Mouse (Mus musculus) embryonic facial prominence, embryonic 15.5 days (tissue): ENCODE results near the gene Crebl2. TPM values are rescaled to one million over a fixed set of nuclear protein-coding genes. Genes with fewer than 3 reads are reported as not detected.

Source experiments
- ATAC-seq: fragments of 200-750 bp; cut with Nextera tagmentation; 2 replicates; pipeline ENCODE4 v1.8.0; 2017; ENCODE audit warnings: low read depth, moderate TSS enrichment; ENCODE audit not compliant: insufficient number of reproducible peaks, low FRiP score, low TSS enrichment
- H3K27ac ChIP-seq: fragments of 300-500 bp; sonication (generic); replicated peaks from 2 replicates; pipeline ENCODE4 v1.5.1; 2015; ENCODE audit warnings: mild to moderate bottlenecking, inconsistent platforms
- H3K27me3 ChIP-seq: fragments of 300-500 bp; sonication (generic); 2 replicates; pipeline ENCODE4 v1.6.1; 2015; ENCODE audit warnings: inconsistent platforms
- H3K36me3 ChIP-seq: fragments of 300-500 bp; sonication (generic); 2 replicates; pipeline ENCODE4 v1.6.1; 2015; ENCODE audit warnings: mild to moderate bottlenecking, inconsistent platforms
- H3K4me1 ChIP-seq: fragments of 300-500 bp; sonication (generic); 2 replicates; pipeline ENCODE4 v1.6.1; 2015; ENCODE audit warnings: inconsistent platforms
- H3K4me2 ChIP-seq: fragments of 300-500 bp; sonication (generic); replicated peaks from 2 replicates; pipeline ENCODE4 v1.6.1; 2015; ENCODE audit warnings: mild to moderate bottlenecking, inconsistent platforms
- H3K4me3 ChIP-seq: fragments of 300-500 bp; sonication (generic); replicated peaks from 2 replicates; pipeline ENCODE4 v1.5.1; 2015; ENCODE audit warnings: mild to moderate bottlenecking, inconsistent platforms
- H3K9ac ChIP-seq: fragments of 300-500 bp; sonication (generic); 2 replicates; pipeline ENCODE4 v1.6.1; 2015; ENCODE audit warnings: inconsistent platforms
- H3K9me3 ChIP-seq: fragments of 300-500 bp; sonication (generic); replicated peaks from 2 replicates; pipeline ENCODE4 v1.6.1; 2016; ENCODE audit warnings: inconsistent platforms
- WGBS: fragments of 180-500 bp; shearing (Covaris S2); methylation state at CpG from one replicate; pipeline ENCODE4 v1.1.7; 2015; 5-methylcytosine and 5-hydroxymethylcytosine counted together
- polyA plus RNA-seq: library from polyadenylated mRNA; unstranded; fragments of >200 nt; fragmentation: Nextera tagmentation; extraction: Ambion mirVana; gene quantifications from 2 replicates; pipeline ENCODE4 v1.2.1, GENCODE M21; 2015

Crebl2 gene
- 3.4 TPM in 2 replicates for polyA plus RNA-seq

DNA sequence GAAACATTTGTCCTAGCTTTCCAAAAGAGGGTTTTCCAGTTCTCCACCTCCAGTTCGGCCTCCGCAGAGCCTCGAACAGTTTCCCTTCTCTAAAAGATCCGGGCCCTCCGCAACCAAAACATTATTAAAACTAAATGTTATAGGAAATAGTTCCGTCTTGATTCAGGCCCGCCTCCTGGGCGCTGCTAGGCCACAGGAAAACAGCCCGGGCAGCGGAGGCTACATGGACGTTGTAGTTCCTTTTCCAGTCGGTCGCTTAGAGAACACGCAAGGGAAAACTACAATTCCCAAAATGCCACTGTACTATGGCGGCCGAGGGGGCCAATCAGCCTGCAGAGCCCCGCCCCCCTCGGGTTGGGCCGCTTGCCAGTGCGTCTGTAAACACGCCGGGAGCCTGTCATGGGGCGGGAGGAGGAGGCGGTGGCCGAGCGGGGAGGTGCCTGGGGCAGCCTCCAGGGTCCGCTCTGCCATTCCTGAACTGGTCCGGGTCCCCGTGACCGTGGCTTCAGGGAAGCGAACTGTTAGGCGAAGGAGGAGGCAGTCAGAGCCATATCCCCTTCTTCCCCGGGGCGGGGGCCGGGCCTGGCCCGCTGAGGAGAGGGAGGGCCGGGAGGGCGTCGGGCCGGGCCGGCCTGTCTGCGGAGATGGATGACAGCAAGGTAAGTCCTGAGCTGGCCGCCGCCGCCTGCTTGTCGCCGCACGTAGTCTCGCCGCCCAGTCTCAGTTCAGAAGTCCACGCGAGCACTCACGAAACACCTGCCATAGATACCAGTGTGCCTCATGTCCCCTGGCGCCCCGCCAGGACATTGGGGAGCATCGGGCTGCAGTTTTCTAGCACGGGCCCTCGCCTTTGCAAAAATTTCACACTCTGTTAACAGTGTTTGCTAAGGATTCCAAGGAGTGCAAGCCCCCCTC, at the start of gene Crebl2:
Gene Crebl2 (plus strand): TSS at position 369 of the 915 bp plus-strand sequence.
- peak within 1 kb of the TSS; percentile 54 for H3K9ac ChIP-seq
- peak within 1 kb of the TSS; percentile 96 for H3K27ac ChIP-seq
- peak within 1 kb of the TSS; percentile 76 for H3K4me3 ChIP-seq
- WGBS = under 1% methylated on average over 56 of the region's 58 CpGs
- peak within 1 kb of the TSS; percentile 78 for H3K4me2 ChIP-seq
- H3K4me1 ChIP-seq = peaks cover 12% of the 10 kb centered on the region
- H3K36me3 ChIP-seq = no peaks in the 10 kb centered on the region
- ATAC-seq = peak; percentile 97
- no peaks in the 10 kb centered on the region for H3K27me3 ChIP-seq
- no peaks in the 10 kb centered on the region for H3K9me3 ChIP-seq

GRCm38 (mm10) chr6:134781494-134781913, 48.5 kb upstream of the Crebl2 start:
- Histone ChIP-seq H3K4me1 (no peaks in the 10 kb centered on the region), H3K36me3 (no peaks in the 10 kb centered on the region), H3K4me2 (no peak overlapping the region), H3K9ac (no peak overlapping the region), H3K4me3 (no peak overlapping the region), H3K9me3 (no peaks in the 10 kb centered on the region), H3K27me3 (no peaks in the 10 kb centered on the region), H3K27ac (no peak overlapping the region)
- no peak for ATAC-seq
- 89% methylated on average over 7 of the region's 7 CpGs for WGBS

- Histone ChIP-seq H3K27me3 (no peaks in the 10 kb centered on the region), H3K9ac (no peak overlapping the region), H3K4me3 (no peak overlapping the region), H3K4me1 (no peaks in the 10 kb centered on the region), H3K9me3 (no peaks in the 10 kb centered on the region), H3K36me3 (no peaks in the 10 kb centered on the region), H3K27ac (no peak overlapping the region), H3K4me2 (no peak overlapping the region)
- no peak for ATAC-seq
- 88% methylated on average over 7 of the region's 7 CpGs for WGBS
Observed at GRCm38 (mm10) chr6:134782900-134783299, 47.1 kb upstream of the Crebl2 start.

DNA sequence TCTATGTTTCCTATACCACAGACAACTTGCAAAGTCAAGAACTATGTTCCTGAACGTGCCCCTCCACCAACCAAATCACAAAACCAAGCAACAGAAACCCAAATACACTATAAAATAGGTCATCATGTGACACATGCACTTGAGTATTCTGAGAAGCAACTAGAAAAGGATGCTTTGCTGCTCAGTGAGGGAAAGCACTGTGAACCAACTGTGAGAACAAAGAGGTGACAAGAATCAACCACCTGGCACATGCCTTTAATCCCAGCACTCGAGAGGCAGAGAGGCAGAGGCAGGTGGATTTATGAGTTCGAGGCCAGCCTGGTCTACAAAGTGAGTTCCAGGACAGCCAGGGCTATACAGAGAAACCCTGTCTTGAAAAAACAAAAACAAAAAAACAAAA, 43.5 kb upstream of the Crebl2 start:
- H3K9me3 ChIP-seq = no peaks in the 10 kb centered on the region

DNA sequence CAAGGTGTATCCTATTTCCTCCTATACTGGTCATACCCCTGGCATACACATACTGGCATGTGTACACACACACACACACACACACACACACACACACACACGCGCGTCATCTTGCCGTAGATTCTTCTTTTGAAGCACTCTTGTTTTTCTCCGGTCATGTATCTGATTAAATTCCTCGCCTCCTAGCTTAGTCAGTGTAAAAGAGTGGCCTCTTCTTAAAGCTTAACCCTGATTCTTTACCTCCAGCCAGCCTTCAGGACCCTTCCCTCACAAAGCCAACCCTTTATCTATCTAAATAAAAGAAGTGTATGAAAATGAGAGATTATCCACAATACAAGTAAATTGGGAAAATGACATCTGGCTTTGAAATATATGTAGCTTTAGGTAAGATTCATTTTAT, 40.9 kb upstream of the Crebl2 start:
- no peak overlapping the region for H3K4me2 ChIP-seq
- H3K27ac ChIP-seq = no peak overlapping the region
- no peaks in the 10 kb centered on the region for H3K9me3 ChIP-seq
- no peak overlapping the region for H3K4me3 ChIP-seq
- 64% methylated on average over 6 of the region's 6 CpGs for WGBS
- H3K4me1 ChIP-seq = peaks cover 12% of the 10 kb centered on the region
- H3K27me3 ChIP-seq = no peaks in the 10 kb centered on the region
- no peak for ATAC-seq
- no peak overlapping the region for H3K9ac ChIP-seq
- H3K36me3 ChIP-seq = no peaks in the 10 kb centered on the region

More for the DNA sequence above, 43.5 kb upstream of the Crebl2 start:
- Histone ChIP-seq H3K9ac (no peak overlapping the region), H3K27me3 (no peaks in the 10 kb centered on the region), H3K4me3 (no peak overlapping the region), H3K27ac (no peak overlapping the region), H3K4me2 (no peak overlapping the region), H3K36me3 (no peaks in the 10 kb centered on the region), H3K4me1 (peaks cover 8% of the 10 kb centered on the region)
- ATAC-seq = no peak
- 74% methylated on average over 3 of the region's 3 CpGs for WGBS

GRCm38 (mm10) chr6:134791251-134792118, 38.5 kb upstream of the Crebl2 start:
- no peak for ATAC-seq
- WGBS = 1% methylated on average over 46 of the region's 46 CpGs
- peak overlapping the region; percentile 79 for H3K4me3 ChIP-seq

DNA sequence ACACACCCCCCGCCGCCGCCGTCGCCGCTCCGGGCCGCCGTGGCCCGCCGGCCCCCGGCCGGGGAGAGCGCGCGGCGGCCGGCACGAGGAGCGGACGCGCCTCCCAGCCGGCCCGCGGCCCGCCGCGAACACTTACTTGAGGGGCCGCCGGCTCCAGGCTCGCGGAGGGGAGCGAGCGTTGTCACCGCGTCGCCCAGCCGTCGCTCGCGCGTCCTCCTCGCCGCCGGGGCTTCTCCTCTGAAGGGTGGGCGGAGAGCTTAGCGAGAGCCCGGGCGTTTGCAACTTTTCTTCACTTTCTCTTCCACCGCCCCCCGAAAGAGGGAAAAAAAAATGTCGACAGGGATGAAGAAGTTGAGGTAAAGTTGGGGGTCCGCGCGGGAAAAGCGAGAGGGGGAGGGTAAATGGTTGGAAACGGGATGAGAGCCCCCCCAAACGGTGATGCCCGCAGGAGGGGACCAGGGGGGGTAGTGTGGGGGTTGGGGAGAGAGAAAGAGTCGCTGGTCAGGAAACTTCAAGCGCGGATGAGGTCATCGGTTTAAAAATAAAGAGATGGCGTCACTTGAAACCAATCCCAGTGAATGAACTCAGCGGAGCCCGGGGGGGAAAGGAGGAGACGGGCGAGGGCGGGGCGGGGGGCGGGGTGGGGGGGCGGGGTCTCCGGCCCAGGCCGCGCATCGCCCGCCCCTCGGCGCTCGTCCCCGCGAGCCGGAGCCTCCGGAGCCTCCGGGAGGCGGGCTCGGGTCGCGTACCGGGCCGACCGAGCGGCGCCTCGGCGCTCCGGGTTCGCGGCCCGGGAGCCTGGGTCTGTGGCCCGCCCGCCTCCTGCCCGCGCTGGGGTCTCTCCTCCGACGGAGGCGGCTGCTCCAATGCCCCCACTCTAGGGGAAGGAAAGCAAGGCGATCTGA, 37.6 kb upstream of the Crebl2 start, which contains the start of gene Dusp16:
Gene Dusp16 (minus strand): TSS at position 485 of the 905 bp plus-strand sequence.
- H3K9ac ChIP-seq = peak within 1 kb of the TSS; percentile 94
- H3K4me2 ChIP-seq = peak within 1 kb of the TSS; percentile 54
- peak within 1 kb of the TSS; percentile 98 for H3K27ac ChIP-seq
- peak; percentile 87 for ATAC-seq
- no peaks in the 10 kb centered on the region for H3K27me3 ChIP-seq
- H3K4me3 ChIP-seq = peak within 1 kb of the TSS; percentile 79
- H3K36me3 ChIP-seq = no peaks in the 10 kb centered on the region
- WGBS = under 1% methylated on average over 89 of the region's 108 CpGs
- H3K9me3 ChIP-seq = no peaks in the 10 kb centered on the region
- peaks cover 13% of the 10 kb centered on the region for H3K4me1 ChIP-seq

More at GRCm38 (mm10) chr6:134791251-134792118, 38.5 kb upstream of the Crebl2 start:
- H3K4me2 ChIP-seq = peak overlapping the region; percentile 54
- H3K9me3 ChIP-seq = no peaks in the 10 kb centered on the region
- H3K27ac ChIP-seq = peak overlapping the region; percentile 98
- H3K36me3 ChIP-seq = no peaks in the 10 kb centered on the region
- H3K4me1 ChIP-seq = peaks cover 13% of the 10 kb centered on the region
- H3K27me3 ChIP-seq = no peaks in the 10 kb centered on the region
- peak overlapping the region; percentile 94 for H3K9ac ChIP-seq

GRCm38 (mm10) chr6:134793046-134793806, 36.7 kb upstream of the Crebl2 start:
- H3K27ac ChIP-seq = peak overlapping the region; percentile 72; the same call in 1 of the 2 replicates
- H3K27me3 ChIP-seq = no peaks in the 10 kb centered on the region
- no peak for ATAC-seq
- H3K9me3 ChIP-seq = no peaks in the 10 kb centered on the region
- no peaks in the 10 kb centered on the region for H3K36me3 ChIP-seq
- peak overlapping the region; percentile 54 for H3K4me2 ChIP-seq
- 43% methylated on average over 21 of the region's 21 CpGs for WGBS
- H3K4me3 ChIP-seq = peak overlapping the region; percentile 79
- peaks cover 13% of the 10 kb centered on the region for H3K4me1 ChIP-seq
- H3K9ac ChIP-seq = peak overlapping the region; percentile 58

- H3K9me3 ChIP-seq = no peaks in the 10 kb centered on the region
- peaks cover 13% of the 10 kb centered on the region for H3K4me1 ChIP-seq
- no peaks in the 10 kb centered on the region for H3K27me3 ChIP-seq
- no peak for ATAC-seq
- H3K27ac ChIP-seq = no peak overlapping the region
- no peaks in the 10 kb centered on the region for H3K36me3 ChIP-seq
- H3K4me2 ChIP-seq = peak overlapping the region; percentile 54
- 18% methylated on average over 21 of the region's 21 CpGs for WGBS
- no peak overlapping the region for H3K9ac ChIP-seq
- H3K4me3 ChIP-seq = peak overlapping the region; percentile 16
Observed at GRCm38 (mm10) chr6:134793911-134794520, 35.9 kb upstream of the Crebl2 start.
